Mouse (Mus musculus): Measurements from ENCODE around the gene Susd1. TPM values are rescaled to one million over a fixed set of nuclear protein-coding genes. Genes with fewer than 3 reads are reported as not detected.

The Susd1 gene
- polyA plus RNA-seq, 1 experiment from 2014 or later: 1.4 TPM

GRCm38 (mm10) chr4:59455465-59455864 is 17.0 kb upstream of the Susd1 start:
- H3K27ac ChIP-seq (ENCODE audit: low read depth, low read length): no peak overlapping the region
- no peak overlapping the region for H3K9ac ChIP-seq (replicated peaks; ENCODE audit: low read depth, low read length)
- H3K4me1 ChIP-seq (ENCODE audit: control insufficient read depth, insufficient read depth, low read length): no peaks in the 10 kb centered on the region
- H3K36me3 ChIP-seq (ENCODE audit: control insufficient read depth, insufficient read depth, low read length): no peaks in the 10 kb centered on the region
- no peak for ATAC-seq (ENCODE audit: low read depth)
- no peaks in the 10 kb centered on the region for H3K27me3 ChIP-seq (ENCODE audit: control insufficient read depth, insufficient read depth, low read length)
- H3K4me2 ChIP-seq (ENCODE audit: low read depth, low read length): no peak overlapping the region
- H3K4me3 ChIP-seq (ENCODE audit: low read depth, low read length): no peak overlapping the region
- WGBS: 75% methylated on average over 2 of the region's 2 CpGs
- no peaks in the 10 kb centered on the region for H3K9me3 ChIP-seq (ENCODE audit: control insufficient read depth, low read length)

- Histone ChIP-seq H3K36me3 (ENCODE audit: control insufficient read depth, insufficient read depth, low read length) (no peaks in the 10 kb centered on the region), H3K4me2 (ENCODE audit: low read depth, low read length) (no peak overlapping the region), H3K9me3 (ENCODE audit: control insufficient read depth, low read length) (no peaks in the 10 kb centered on the region), H3K4me3 (ENCODE audit: low read depth, low read length) (no peak overlapping the region), H3K27ac (ENCODE audit: low read depth, low read length) (no peak overlapping the region), H3K27me3 (ENCODE audit: control insufficient read depth, insufficient read depth, low read length) (no peaks in the 10 kb centered on the region), H3K9ac (replicated peaks; ENCODE audit: low read depth, low read length) (no peak overlapping the region), H3K4me1 (ENCODE audit: control insufficient read depth, insufficient read depth, low read length) (no peaks in the 10 kb centered on the region)
- WGBS: 76% methylated on average over 3 of the region's 3 CpGs
- ATAC-seq (ENCODE audit: low read depth): no peak
Observed at GRCm38 (mm10) chr4:59454046-59454445, 15.6 kb upstream of the Susd1 start.

- WGBS: 63% methylated on average over 8 of the region's 8 CpGs
- H3K36me3 ChIP-seq (ENCODE audit: control insufficient read depth, insufficient read depth, low read length): no peaks in the 10 kb centered on the region
- ATAC-seq (ENCODE audit: low read depth): no peak
Observed at GRCm38 (mm10) chr4:59452503-59452933, 14.1 kb upstream of the Susd1 start.

GRCm38 (mm10) chr4:59450906-59451305 is 12.5 kb upstream of the Susd1 start:
- no peak overlapping the region for H3K27ac ChIP-seq (ENCODE audit: low read depth, low read length)
- H3K9ac ChIP-seq (replicated peaks; ENCODE audit: low read depth, low read length): no peak overlapping the region
- no peaks in the 10 kb centered on the region for H3K27me3 ChIP-seq (ENCODE audit: control insufficient read depth, insufficient read depth, low read length)
- no peak overlapping the region for H3K4me2 ChIP-seq (ENCODE audit: low read depth, low read length)
- no peaks in the 10 kb centered on the region for H3K4me1 ChIP-seq (ENCODE audit: control insufficient read depth, insufficient read depth, low read length)
- H3K4me3 ChIP-seq (ENCODE audit: low read depth, low read length): no peak overlapping the region
- ATAC-seq (ENCODE audit: low read depth): no peak
- 91% methylated on average over 3 of the region's 3 CpGs for WGBS
- no peaks in the 10 kb centered on the region for H3K9me3 ChIP-seq (ENCODE audit: control insufficient read depth, low read length)
- no peaks in the 10 kb centered on the region for H3K36me3 ChIP-seq (ENCODE audit: control insufficient read depth, insufficient read depth, low read length)

More at GRCm38 (mm10) chr4:59452503-59452933, 14.1 kb upstream of the Susd1 start:
- Histone ChIP-seq H3K9me3 (ENCODE audit: control insufficient read depth, low read length) (no peaks in the 10 kb centered on the region), H3K27ac (ENCODE audit: low read depth, low read length) (no peak overlapping the region), H3K9ac (replicated peaks; ENCODE audit: low read depth, low read length) (no peak overlapping the region), H3K4me1 (ENCODE audit: control insufficient read depth, insufficient read depth, low read length) (no peaks in the 10 kb centered on the region), H3K4me3 (ENCODE audit: low read depth, low read length) (no peak overlapping the region), H3K27me3 (ENCODE audit: control insufficient read depth, insufficient read depth, low read length) (no peaks in the 10 kb centered on the region), H3K4me2 (ENCODE audit: low read depth, low read length) (no peak overlapping the region)

- H3K27ac ChIP-seq (ENCODE audit: low read depth, low read length): no peak overlapping the region
- H3K36me3 ChIP-seq (ENCODE audit: control insufficient read depth, insufficient read depth, low read length): no peaks in the 10 kb centered on the region
- no peak overlapping the region for H3K4me3 ChIP-seq (ENCODE audit: low read depth, low read length)
- no peak overlapping the region for H3K9ac ChIP-seq (replicated peaks; ENCODE audit: low read depth, low read length)
- no peaks in the 10 kb centered on the region for H3K4me1 ChIP-seq (ENCODE audit: control insufficient read depth, insufficient read depth, low read length)
- ATAC-seq (ENCODE audit: low read depth): no peak
- H3K27me3 ChIP-seq (ENCODE audit: control insufficient read depth, insufficient read depth, low read length): no peaks in the 10 kb centered on the region
- H3K4me2 ChIP-seq (ENCODE audit: low read depth, low read length): no peak overlapping the region
- no peaks in the 10 kb centered on the region for H3K9me3 ChIP-seq (ENCODE audit: control insufficient read depth, low read length)
- 85% methylated on average over 6 of the region's 6 CpGs for WGBS
Observed at GRCm38 (mm10) chr4:59450234-59450854, 11.9 kb upstream of the Susd1 start.

GRCm38 (mm10) chr4:59447296-59447695 is 8.9 kb upstream of the Susd1 start:
- ATAC-seq (ENCODE audit: low read depth): no peak
- H3K9ac ChIP-seq (replicated peaks; ENCODE audit: low read depth, low read length): no peak overlapping the region
- H3K4me3 ChIP-seq (ENCODE audit: low read depth, low read length): no peak overlapping the region
- no peak overlapping the region for H3K27ac ChIP-seq (ENCODE audit: low read depth, low read length)
- no peaks in the 10 kb centered on the region for H3K36me3 ChIP-seq (ENCODE audit: control insufficient read depth, insufficient read depth, low read length)
- no peak overlapping the region for H3K4me2 ChIP-seq (ENCODE audit: low read depth, low read length)
- H3K27me3 ChIP-seq (ENCODE audit: control insufficient read depth, insufficient read depth, low read length): no peaks in the 10 kb centered on the region
- H3K4me1 ChIP-seq (ENCODE audit: control insufficient read depth, insufficient read depth, low read length): no peaks in the 10 kb centered on the region
- WGBS: 10% methylated on average over 1 of the region's 1 CpGs
- no peaks in the 10 kb centered on the region for H3K9me3 ChIP-seq (ENCODE audit: control insufficient read depth, low read length)

- 83% methylated on average over 6 of the region's 6 CpGs for WGBS
- Histone ChIP-seq H3K36me3 (ENCODE audit: control insufficient read depth, insufficient read depth, low read length) (no peaks in the 10 kb centered on the region), H3K9me3 (ENCODE audit: control insufficient read depth, low read length) (no peaks in the 10 kb centered on the region), H3K27me3 (ENCODE audit: control insufficient read depth, insufficient read depth, low read length) (no peaks in the 10 kb centered on the region), H3K9ac (replicated peaks; ENCODE audit: low read depth, low read length) (no peak overlapping the region), H3K4me3 (ENCODE audit: low read depth, low read length) (no peak overlapping the region), H3K4me2 (ENCODE audit: low read depth, low read length) (no peak overlapping the region), H3K4me1 (ENCODE audit: control insufficient read depth, insufficient read depth, low read length) (no peaks in the 10 kb centered on the region), H3K27ac (ENCODE audit: low read depth, low read length) (no peak overlapping the region)
- no peak for ATAC-seq (ENCODE audit: low read depth)
Observed at GRCm38 (mm10) chr4:59445516-59445915, 7.1 kb upstream of the Susd1 start.

- Histone ChIP-seq H3K4me3 (ENCODE audit: low read depth, low read length) (no peak overlapping the region), H3K9me3 (ENCODE audit: control insufficient read depth, low read length) (no peaks in the 10 kb centered on the region), H3K4me2 (ENCODE audit: low read depth, low read length) (no peak overlapping the region), H3K36me3 (ENCODE audit: control insufficient read depth, insufficient read depth, low read length) (no peaks in the 10 kb centered on the region), H3K4me1 (ENCODE audit: control insufficient read depth, insufficient read depth, low read length) (no peaks in the 10 kb centered on the region), H3K9ac (replicated peaks; ENCODE audit: low read depth, low read length) (no peak overlapping the region), H3K27ac (ENCODE audit: low read depth, low read length) (no peak overlapping the region), H3K27me3 (ENCODE audit: control insufficient read depth, insufficient read depth, low read length) (no peaks in the 10 kb centered on the region; the same call in 1 of the 2 replicates)
- 83% methylated on average over 3 of the region's 3 CpGs for WGBS
- ATAC-seq (ENCODE audit: low read depth): no peak
Observed at GRCm38 (mm10) chr4:59444994-59445393, 6.6 kb upstream of the Susd1 start.

GRCm38 (mm10) chr4:59444085-59444484 is 5.7 kb upstream of the Susd1 start:
- Histone ChIP-seq H3K27me3 (ENCODE audit: control insufficient read depth, insufficient read depth, low read length) (no peaks in the 10 kb centered on the region; the same call in 1 of the 2 replicates), H3K9ac (replicated peaks; ENCODE audit: low read depth, low read length) (no peak overlapping the region), H3K36me3 (ENCODE audit: control insufficient read depth, insufficient read depth, low read length) (no peaks in the 10 kb centered on the region), H3K4me2 (ENCODE audit: low read depth, low read length) (no peak overlapping the region), H3K4me1 (ENCODE audit: control insufficient read depth, insufficient read depth, low read length) (no peaks in the 10 kb centered on the region), H3K4me3 (ENCODE audit: low read depth, low read length) (no peak overlapping the region), H3K9me3 (ENCODE audit: control insufficient read depth, low read length) (no peaks in the 10 kb centered on the region), H3K27ac (ENCODE audit: low read depth, low read length) (no peak overlapping the region)
- 77% methylated on average over 4 of the region's 4 CpGs for WGBS
- ATAC-seq (ENCODE audit: low read depth): no peak

Measured in neural tube, embryonic 14.5 days (tissue).